Mouse (Mus musculus): ENCODE results near the gene Misp. TPM values are rescaled to one million over a fixed set of nuclear protein-coding genes. Genes with fewer than 3 reads are reported as not detected.

The Misp gene
- polyA plus RNA-seq, 1 experiment = 17.9 TPM

GRCm38 (mm10) chr10:79814271-79814842, 6.4 kb upstream of the Misp start:
- TF ChIP-seq POLR2A (IDR thresholded peaks at IDR 0.05; ENCODE audit: low read depth, low read length) (no peak), CTCF (conservative IDR thresholded peaks at IDR 0.05; ENCODE audit: insufficient read depth, insufficient read length, low read depth, low read length) (no peak)
- H3K4me1 ChIP-seq (ENCODE audit: control insufficient read depth, insufficient read depth, low read length) = peaks cover 28% of the 10 kb centered on the region
- H3K36me3 ChIP-seq (ENCODE audit: control insufficient read depth, insufficient read depth, low read length) = no peaks in the 10 kb centered on the region; the same call in 1 of the 2 replicates
- DNase-seq = peak; percentile 91
- 35% methylated on average over 5 of the region's 5 CpGs for WGBS
- no peaks in the 10 kb centered on the region for H3K27me3 ChIP-seq (replicated peaks; ENCODE audit: control insufficient read depth, insufficient read depth, low read length)
- no peak overlapping the region for H3K4me3 ChIP-seq (ENCODE audit: insufficient read depth, low read depth, low read length)
- H3K27ac ChIP-seq (ENCODE audit: insufficient read depth, low read depth, low read length) = peak overlapping the region; percentile 92

DNA sequence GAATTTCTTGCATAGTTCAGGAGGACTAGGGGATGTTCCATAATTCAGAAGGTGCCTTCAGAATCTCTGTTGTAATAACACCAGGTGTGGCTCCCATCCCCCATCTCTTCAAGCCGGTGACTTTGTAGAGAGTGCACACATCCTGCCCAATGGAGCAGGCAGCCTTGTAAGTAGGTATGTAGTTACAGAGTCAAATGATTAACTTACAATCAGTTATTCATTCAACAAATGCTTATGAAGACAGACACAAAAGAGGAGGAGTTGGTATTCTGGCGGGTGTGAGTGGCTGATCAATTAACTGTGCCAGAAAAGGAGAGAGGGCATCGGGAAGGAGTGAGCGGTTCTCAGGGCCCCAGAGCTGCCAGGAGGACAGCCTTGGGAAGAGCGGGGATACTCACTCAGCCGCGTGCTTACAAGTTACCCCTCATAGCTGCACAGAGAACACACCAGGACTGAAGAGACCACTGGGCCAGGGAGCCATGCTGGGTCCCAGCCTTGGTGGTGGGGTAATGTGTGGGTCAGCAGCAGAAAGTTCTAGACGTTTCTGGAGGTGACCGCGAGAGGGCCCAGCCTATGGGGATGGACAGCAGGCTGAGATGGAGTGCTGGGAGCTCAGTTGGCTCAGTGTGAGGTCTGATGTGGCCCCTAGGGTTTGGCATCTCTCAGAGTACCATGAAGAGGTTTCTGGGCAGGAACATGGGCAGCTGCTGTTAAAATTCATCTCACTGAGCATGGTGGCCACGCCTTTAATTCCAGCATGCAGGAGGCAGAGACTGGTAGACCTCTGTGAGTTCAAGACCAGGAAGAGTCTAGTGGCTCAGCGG, 4.9 kb upstream of the Misp start:
- Histone ChIP-seq H3K27me3 (replicated peaks; ENCODE audit: control insufficient read depth, insufficient read depth, low read length) (no peaks in the 10 kb centered on the region), H3K27ac (ENCODE audit: insufficient read depth, low read depth, low read length) (peak overlapping the region; percentile 85), H3K4me3 (ENCODE audit: insufficient read depth, low read depth, low read length) (no peak overlapping the region), H3K4me1 (ENCODE audit: control insufficient read depth, insufficient read depth, low read length) (peaks cover 32% of the 10 kb centered on the region), H3K36me3 (ENCODE audit: control insufficient read depth, insufficient read depth, low read length) (no peaks in the 10 kb centered on the region; the same call in 1 of the 2 replicates)
- 37% methylated on average over 12 of the region's 12 CpGs for WGBS
- DNase-seq = peak; percentile 92
- TF ChIP-seq CTCF (conservative IDR thresholded peaks at IDR 0.05; ENCODE audit: insufficient read depth, insufficient read length, low read depth, low read length) (no peak), POLR2A (IDR thresholded peaks at IDR 0.05; ENCODE audit: low read depth, low read length) (peak; percentile 23)

- H3K4me1 ChIP-seq (ENCODE audit: control insufficient read depth, insufficient read depth, low read length) = peaks cover 41% of the 10 kb centered on the region
- H3K27ac ChIP-seq (ENCODE audit: insufficient read depth, low read depth, low read length) = no peak overlapping the region
- no peaks in the 10 kb centered on the region; the same call in 1 of the 2 replicates for H3K36me3 ChIP-seq (ENCODE audit: control insufficient read depth, insufficient read depth, low read length)
- no peak overlapping the region for H3K4me3 ChIP-seq (ENCODE audit: insufficient read depth, low read depth, low read length)
- WGBS = 46% methylated on average over 2 of the region's 2 CpGs
- no peaks in the 10 kb centered on the region for H3K27me3 ChIP-seq (replicated peaks; ENCODE audit: control insufficient read depth, insufficient read depth, low read length)
- TF ChIP-seq POLR2A (IDR thresholded peaks at IDR 0.05; ENCODE audit: low read depth, low read length) (no peak), CTCF (conservative IDR thresholded peaks at IDR 0.05; ENCODE audit: insufficient read depth, insufficient read length, low read depth, low read length) (peak; percentile 27)
- no peak for DNase-seq
These were observed 3.7 kb upstream of the Misp start for GRCm38 (mm10) chr10:79817111-79817510.

DNA sequence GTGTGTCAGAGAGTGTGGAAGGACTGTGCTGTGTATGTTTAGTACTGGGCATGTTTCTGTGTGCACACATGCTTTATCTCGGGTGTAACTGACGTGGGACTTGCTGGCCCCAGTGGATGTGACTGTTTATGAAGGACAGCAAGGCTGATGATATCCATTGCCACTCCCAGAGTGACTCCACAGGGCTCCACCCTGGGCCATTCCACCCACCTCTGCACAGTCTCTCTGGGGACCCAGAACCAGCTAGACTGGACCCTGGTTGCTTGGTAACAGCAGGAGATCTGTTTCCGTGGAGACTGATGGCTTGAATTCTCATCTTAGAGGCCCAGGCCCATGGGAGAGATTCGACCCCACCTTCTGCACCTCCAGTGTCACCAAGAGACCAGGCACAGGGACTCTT, 2.6 kb upstream of the Misp start:
- Histone ChIP-seq H3K4me3 (ENCODE audit: insufficient read depth, low read depth, low read length) (no peak overlapping the region), H3K4me1 (ENCODE audit: control insufficient read depth, insufficient read depth, low read length) (peaks cover 44% of the 10 kb centered on the region), H3K27ac (ENCODE audit: insufficient read depth, low read depth, low read length) (no peak overlapping the region), H3K36me3 (ENCODE audit: control insufficient read depth, insufficient read depth, low read length) (no peaks in the 10 kb centered on the region; the same call in 1 of the 2 replicates), H3K27me3 (replicated peaks; ENCODE audit: control insufficient read depth, insufficient read depth, low read length) (no peaks in the 10 kb centered on the region)
- no peak for DNase-seq
- TF ChIP-seq POLR2A (IDR thresholded peaks at IDR 0.05; ENCODE audit: low read depth, low read length) (no peak), CTCF (conservative IDR thresholded peaks at IDR 0.05; ENCODE audit: insufficient read depth, insufficient read length, low read depth, low read length) (no peak)
- WGBS = 64% methylated on average over 4 of the region's 4 CpGs

DNA sequence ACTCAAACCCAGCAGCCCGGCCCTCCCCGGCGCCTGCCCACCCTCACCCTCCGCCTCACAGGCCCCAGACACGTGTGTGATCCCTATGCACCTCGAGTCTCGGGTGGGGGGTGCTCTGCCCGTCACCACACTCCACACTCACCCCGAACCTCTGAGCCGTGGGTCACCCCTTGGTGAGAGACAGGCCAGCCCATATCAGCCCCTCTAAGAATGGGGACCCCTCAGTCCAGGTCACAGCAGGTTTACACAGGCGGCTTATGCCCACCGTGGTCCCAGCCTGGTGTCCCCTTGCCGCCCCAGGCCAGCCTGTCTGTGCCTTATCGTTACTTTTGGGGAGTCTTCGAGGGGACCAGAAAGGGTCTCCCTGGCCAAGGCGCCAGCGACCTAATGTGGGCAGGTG, 1.2 kb upstream of the Misp start:
- Histone ChIP-seq H3K27ac (ENCODE audit: insufficient read depth, low read depth, low read length) (no peak overlapping the region), H3K36me3 (ENCODE audit: control insufficient read depth, insufficient read depth, low read length) (no peaks in the 10 kb centered on the region; the same call in 1 of the 2 replicates), H3K4me1 (ENCODE audit: control insufficient read depth, insufficient read depth, low read length) (peaks cover 44% of the 10 kb centered on the region), H3K4me3 (ENCODE audit: insufficient read depth, low read depth, low read length) (no peak overlapping the region), H3K27me3 (replicated peaks; ENCODE audit: control insufficient read depth, insufficient read depth, low read length) (no peaks in the 10 kb centered on the region)
- TF ChIP-seq POLR2A (IDR thresholded peaks at IDR 0.05; ENCODE audit: low read depth, low read length) (no peak), CTCF (conservative IDR thresholded peaks at IDR 0.05; ENCODE audit: insufficient read depth, insufficient read length, low read depth, low read length) (no peak)
- 91% methylated on average over 17 of the region's 17 CpGs for WGBS
- no peak for DNase-seq

DNA sequence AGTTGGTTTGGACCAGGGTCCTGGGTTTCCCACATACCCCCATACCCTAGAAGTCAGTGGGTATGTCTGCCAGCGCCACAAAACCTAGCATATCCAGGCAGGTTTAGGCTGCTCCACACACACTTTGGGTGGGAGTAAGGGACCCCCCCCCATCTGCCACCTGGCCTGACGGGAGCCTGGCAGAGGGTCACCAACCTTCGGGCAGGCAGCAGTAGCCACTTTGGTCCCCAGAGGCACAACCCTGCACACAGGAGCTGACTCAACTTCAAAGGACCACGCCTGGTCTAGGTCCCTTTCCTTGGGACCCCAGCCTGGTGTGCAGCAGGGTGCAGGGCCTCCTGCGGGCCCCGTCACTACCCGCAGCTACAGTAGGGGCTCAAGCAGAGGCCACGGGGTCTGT, 512 bp upstream of the Misp start:
- Histone ChIP-seq H3K36me3 (ENCODE audit: control insufficient read depth, insufficient read depth, low read length) (no peaks in the 10 kb centered on the region; the same call in 1 of the 2 replicates), H3K4me3 (ENCODE audit: insufficient read depth, low read depth, low read length) (no peak overlapping the region), H3K4me1 (ENCODE audit: control insufficient read depth, insufficient read depth, low read length) (peaks cover 38% of the 10 kb centered on the region), H3K27me3 (replicated peaks; ENCODE audit: control insufficient read depth, insufficient read depth, low read length) (no peaks in the 10 kb centered on the region), H3K27ac (ENCODE audit: insufficient read depth, low read depth, low read length) (peak overlapping the region; percentile 40)
- no peak for DNase-seq
- WGBS = 71% methylated on average over 8 of the region's 8 CpGs
- TF ChIP-seq POLR2A (IDR thresholded peaks at IDR 0.05; ENCODE audit: low read depth, low read length) (no peak), CTCF (conservative IDR thresholded peaks at IDR 0.05; ENCODE audit: insufficient read depth, insufficient read length, low read depth, low read length) (no peak)

DNA sequence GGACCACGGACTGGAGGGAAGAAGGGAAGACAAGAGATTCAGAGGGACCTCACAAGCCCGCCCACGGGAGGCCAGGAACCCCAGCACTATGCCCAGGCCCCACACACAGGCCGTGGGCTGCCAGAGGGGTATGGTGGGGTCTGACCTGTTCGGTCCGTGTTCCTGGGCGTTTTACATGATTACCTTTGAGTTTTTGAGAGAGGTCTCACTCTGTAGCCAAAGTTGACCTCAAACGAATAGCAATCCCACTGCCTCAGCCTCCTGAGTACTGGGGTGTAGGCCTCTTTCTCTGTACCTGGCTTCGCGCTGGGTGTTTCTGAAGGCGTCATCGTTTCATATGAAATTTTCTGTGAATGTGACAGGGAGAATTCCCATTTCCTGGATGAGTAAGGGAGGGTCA, 942 bp downstream of the Misp start:
- Histone ChIP-seq H3K27me3 (replicated peaks; ENCODE audit: control insufficient read depth, insufficient read depth, low read length) (no peaks in the 10 kb centered on the region), H3K36me3 (ENCODE audit: control insufficient read depth, insufficient read depth, low read length) (no peaks in the 10 kb centered on the region; the same call in 1 of the 2 replicates), H3K27ac (ENCODE audit: insufficient read depth, low read depth, low read length) (peak overlapping the region; percentile 62; the same call in 1 of the 2 replicates), H3K4me1 (ENCODE audit: control insufficient read depth, insufficient read depth, low read length) (peaks cover 27% of the 10 kb centered on the region), H3K4me3 (ENCODE audit: insufficient read depth, low read depth, low read length) (no peak overlapping the region)
- DNase-seq = no peak
- TF ChIP-seq POLR2A (IDR thresholded peaks at IDR 0.05; ENCODE audit: low read depth, low read length) (no peak), CTCF (conservative IDR thresholded peaks at IDR 0.05; ENCODE audit: insufficient read depth, insufficient read length, low read depth, low read length) (no peak)
- WGBS = 72% methylated on average over 12 of the region's 12 CpGs

Data from kidney, adult 2 months (tissue).